Comparison of ENCODE assay signal across 10 mouse cellular contexts in genomic region chr7:123001341-123002027, GRCm38 (mm10). TPM values are rescaled to one million over a fixed set of nuclear protein-coding genes. Genes with fewer than 3 reads are reported as not detected.
DNase-seq lines count a peak whose midpoint lies in the region; ATAC-seq and TF ChIP-seq lines count a peak whose summit lies in the region.
"Had no signal": no experiment of that assay in that cellular context is flagged by ENCODE, and none has a peak within 500 bp of the region (broad histone marks: within the 10 kb centered on the region; RNA-seq: fewer than 3 reads in every experiment).

No protein-coding gene starts in this region.

- TF ChIP-seq CTCF in midbrain, postnatal 0 days (IDR thresholded peaks at IDR 0.05), result no peak
- TF ChIP-seq CTCF in stomach, postnatal 0 days (IDR thresholded peaks at IDR 0.05; ENCODE audit: low read depth), result no peak

- no peaks in the 10 kb centered on the region for H3K27me3 ChIP-seq in midbrain, postnatal 0 days (ENCODE audit: insufficient read depth, low read length)
- H3K27me3 ChIP-seq in midbrain, embryonic 15.5 days (replicated peaks), result no peaks in the 10 kb centered on the region
- no peaks in the 10 kb centered on the region for H3K27me3 ChIP-seq in stomach, postnatal 0 days (ENCODE audit: control insufficient read depth, insufficient read depth, low read length)

- H3K36me3 ChIP-seq in midbrain, postnatal 0 days (ENCODE audit: insufficient read depth, low read length), result peaks cover 41% of the 10 kb centered on the region
- peaks cover 64% of the 10 kb centered on the region for H3K36me3 ChIP-seq in midbrain, embryonic 15.5 days (replicated peaks)
- peaks cover 36% of the 10 kb centered on the region for H3K36me3 ChIP-seq in stomach, postnatal 0 days (ENCODE audit: control insufficient read depth, insufficient read depth, low read length)

- ATAC-seq in midbrain, postnatal 0 days (ENCODE audit: low FRiP score), result no peak
- ATAC-seq in midbrain, embryonic 15.5 days (replicated peaks), result no peak
- ATAC-seq in stomach, postnatal 0 days (ENCODE audit: low FRiP score, low TSS enrichment), result no peak
- ATAC-seq: midbrain, embryonic 16.5 days had no signal

- H3K4me1 ChIP-seq in midbrain, postnatal 0 days (ENCODE audit: insufficient read depth, low read length), result no peaks in the 10 kb centered on the region
- H3K4me1 ChIP-seq in midbrain, embryonic 15.5 days, result no peaks in the 10 kb centered on the region
- H3K4me1 ChIP-seq in stomach, postnatal 0 days (replicated peaks; ENCODE audit: control insufficient read depth, insufficient read depth), result no peaks in the 10 kb centered on the region

- 76% methylated on average over 20 of the region's 20 CpGs for WGBS in midbrain, postnatal 0 days
- WGBS in midbrain, embryonic 15.5 days, result 86% methylated on average over 20 of the region's 20 CpGs
- 78% methylated on average over 20 of the region's 20 CpGs for WGBS in stomach, postnatal 0 days

- no peaks in the 10 kb centered on the region for H3K9me3 ChIP-seq in midbrain, postnatal 0 days (ENCODE audit: low read length)
- H3K9me3 ChIP-seq in midbrain, embryonic 15.5 days, result no peaks in the 10 kb centered on the region
- H3K9me3 ChIP-seq in stomach, postnatal 0 days (ENCODE audit: control insufficient read depth, low read length), result no peaks in the 10 kb centered on the region

- peak; percentile 15 to 38 for DNase-seq in heart, adult 9 months (ENCODE audit: low spot score in 2 of 2)
- DNase-seq in heart, postnatal 4 days, result no peak
- DNase-seq in midbrain, postnatal 0 days (ENCODE audit: low spot score), result peak; percentile 36
- peak; percentile 88 for DNase-seq in cerebellum, postnatal 14 days
- DNase-seq in ovary, postnatal 36 days (ENCODE audit: low spot score), result peak; percentile 27
- DNase-seq in stomach, postnatal 0 days (ENCODE audit: low spot score), result no peak
- no peak for DNase-seq in testis, postnatal 10 days (ENCODE audit: low spot score)

- no peak for TF ChIP-seq EP300 in stomach, postnatal 0 days (optimal IDR thresholded peaks at IDR 0.05)

- H3K4me3 ChIP-seq in midbrain, postnatal 0 days (ENCODE audit: low read depth, low read length), result no peak overlapping the region
- no peak overlapping the region for H3K4me3 ChIP-seq in midbrain, embryonic 15.5 days
- H3K4me3 ChIP-seq in stomach, postnatal 0 days (ENCODE audit: low read depth, low read length), result no peak overlapping the region
- H3K4me3 ChIP-seq: erythroblast, embryonic 14.5 days had no signal

- no peak overlapping the region for H3K27ac ChIP-seq in midbrain, postnatal 0 days (ENCODE audit: low read depth, low read length)
- no peak overlapping the region for H3K27ac ChIP-seq in midbrain, embryonic 15.5 days
- no peak overlapping the region for H3K27ac ChIP-seq in stomach, postnatal 0 days (replicated peaks)

- H3K9ac ChIP-seq in midbrain, postnatal 0 days (replicated peaks; ENCODE audit: low read length, poor library complexity, severe bottlenecking), result no peak overlapping the region
- H3K9ac ChIP-seq in midbrain, embryonic 15.5 days, result no peak overlapping the region
- H3K9ac ChIP-seq in stomach, postnatal 0 days (ENCODE audit: low read length), result no peak overlapping the region

- H3K4me2 ChIP-seq in midbrain, postnatal 0 days (ENCODE audit: low read depth, low read length, poor library complexity, severe bottlenecking), result no peak overlapping the region
- H3K4me2 ChIP-seq in midbrain, embryonic 15.5 days, result no peak overlapping the region
- H3K4me2 ChIP-seq in stomach, postnatal 0 days (replicated peaks; ENCODE audit: low read depth), result no peak overlapping the region

RNA-seq across cellular contexts. Expression of gene Rbbp6, which starts 36.0 kb away (rescaled TPM):
- 10 to 100 TPM; 53.5 to 56.2 TPM for total RNA-seq in heart, postnatal 4 days (2021)
- 33.7 and 42.9 TPM in 2 replicates for total RNA-seq in midbrain, postnatal 0 days (2014; rRNA removed)
- polyA plus RNA-seq in midbrain, postnatal 0 days (2015; fragmentation: Nextera tagmentation; extraction: Ambion mirVana), result 17.3 and 22.9 TPM in 2 replicates
- 28.1 and 28.2 TPM in 2 replicates for polyA plus RNA-seq in midbrain, embryonic 15.5 days (2015; fragmentation: Nextera tagmentation; extraction: Ambion mirVana)
- 12.8 and 13.3 TPM in 2 replicates for polyA plus RNA-seq in stomach, postnatal 0 days (2015; fragmentation: Nextera tagmentation; extraction: Ambion mirVana)

Comparison
In these comparisons a context has a peak if more than half of its experiments do, and no peak if none do; other contexts are left out.
1. DNase-seq: peak in heart, adult 9 months (2 of 2), midbrain, postnatal 0 days (single experiment), cerebellum, postnatal 14 days (2 of 2) and ovary, postnatal 36 days (single experiment); none in heart, postnatal 4 days (single experiment), stomach, postnatal 0 days (single experiment) and testis, postnatal 10 days (single experiment).